Mouse (Mus musculus): Measurements from ENCODE around the gene Inpp4b. TPM values are rescaled to one million over a fixed set of nuclear protein-coding genes. Genes with fewer than 3 reads are reported as not detected.

Inpp4b gene
- total and polyA plus RNA-seq, 3 experiments, result 7.3 to 73.4 (median 68.9) TPM

- no peaks in the 10 kb centered on the region for H3K36me3 ChIP-seq (ENCODE audit: control insufficient read depth, insufficient read depth, low read length)
- intact Hi-C loops (cut with DNase I), result no loop called here
- no peak overlapping the region for H3K27ac ChIP-seq
- H3K27me3 ChIP-seq (ENCODE audit: control insufficient read depth, insufficient read depth, low read length), result no peaks in the 10 kb centered on the region
- WGBS, result 80% methylated on average over 2 of the region's 2 CpGs
- no peak for DNase-seq
- TF ChIP-seq POLR2A (IDR thresholded peaks at IDR 0.05; ENCODE audit: insufficient read depth, low read depth, low read length), result no peak
- no peak for TF ChIP-seq CTCF (IDR thresholded peaks at IDR 0.05)
- TF ChIP-seq EP300 (IDR thresholded peaks at IDR 0.05; ENCODE audit: insufficient read depth, low read depth, low read length), result no peak
- H3K79me2 ChIP-seq (replicated peaks; ENCODE audit: control insufficient read depth, insufficient read depth, low read length), result no peaks in the 10 kb centered on the region
- no peaks in the 10 kb centered on the region for H3K4me1 ChIP-seq (ENCODE audit: control insufficient read depth, insufficient read depth, low read length)
- H3K9ac ChIP-seq (ENCODE audit: low read depth, low read length), result no peak overlapping the region
- H3K4me3 ChIP-seq, result no peak overlapping the region
Observed at GRCm38 (mm10) chr8:81412707-81413106, 70.4 kb downstream of the Inpp4b start.

GRCm38 (mm10) chr8:81443957-81444356 lies 101.6 kb downstream of the Inpp4b start:
- no peak overlapping the region for H3K4me3 ChIP-seq
- H3K4me1 ChIP-seq (ENCODE audit: control insufficient read depth, insufficient read depth, low read length), result no peaks in the 10 kb centered on the region
- H3K27me3 ChIP-seq (ENCODE audit: control insufficient read depth, insufficient read depth, low read length), result no peaks in the 10 kb centered on the region
- TF ChIP-seq POLR2A (IDR thresholded peaks at IDR 0.05; ENCODE audit: insufficient read depth, low read depth, low read length) (no peak), CTCF (IDR thresholded peaks at IDR 0.05) (no peak), EP300 (IDR thresholded peaks at IDR 0.05; ENCODE audit: insufficient read depth, low read depth, low read length) (no peak)
- no peak overlapping the region for H3K27ac ChIP-seq
- intact Hi-C loops (cut with DNase I), result no loop called here
- no peaks in the 10 kb centered on the region for H3K36me3 ChIP-seq (ENCODE audit: control insufficient read depth, insufficient read depth, low read length)
- H3K79me2 ChIP-seq (replicated peaks; ENCODE audit: control insufficient read depth, insufficient read depth, low read length), result no peaks in the 10 kb centered on the region
- WGBS, result 87% methylated on average over 3 of the region's 3 CpGs
- no peak for DNase-seq
- no peak overlapping the region for H3K9ac ChIP-seq (ENCODE audit: low read depth, low read length)

GRCm38 (mm10) chr8:81449798-81450197 lies 107.4 kb downstream of the Inpp4b start:
- Histone ChIP-seq H3K79me2 (replicated peaks; ENCODE audit: control insufficient read depth, insufficient read depth, low read length) (no peaks in the 10 kb centered on the region), H3K27me3 (ENCODE audit: control insufficient read depth, insufficient read depth, low read length) (no peaks in the 10 kb centered on the region), H3K36me3 (ENCODE audit: control insufficient read depth, insufficient read depth, low read length) (no peaks in the 10 kb centered on the region), H3K27ac (no peak overlapping the region), H3K4me1 (ENCODE audit: control insufficient read depth, insufficient read depth, low read length) (no peaks in the 10 kb centered on the region; the same call in 1 of the 2 replicates), H3K4me3 (no peak overlapping the region), H3K9ac (ENCODE audit: low read depth, low read length) (no peak overlapping the region)
- no peak for DNase-seq
- intact Hi-C loops (cut with DNase I), result no loop called here
- no peak for TF ChIP-seq CTCF (IDR thresholded peaks at IDR 0.05)
- TF ChIP-seq POLR2A (IDR thresholded peaks at IDR 0.05; ENCODE audit: insufficient read depth, low read depth, low read length), result no peak
- TF ChIP-seq EP300 (IDR thresholded peaks at IDR 0.05; ENCODE audit: insufficient read depth, low read depth, low read length), result no peak
- WGBS, result 64% methylated on average over 2 of the region's 2 CpGs

GRCm38 (mm10) chr8:81452082-81452481 lies 109.7 kb downstream of the Inpp4b start:
- intact Hi-C loops (cut with DNase I), result no loop called here
- Histone ChIP-seq H3K4me1 (ENCODE audit: control insufficient read depth, insufficient read depth, low read length) (no peaks in the 10 kb centered on the region; the same call in 1 of the 2 replicates), H3K27me3 (ENCODE audit: control insufficient read depth, insufficient read depth, low read length) (no peaks in the 10 kb centered on the region), H3K27ac (no peak overlapping the region), H3K79me2 (replicated peaks; ENCODE audit: control insufficient read depth, insufficient read depth, low read length) (no peaks in the 10 kb centered on the region), H3K9ac (ENCODE audit: low read depth, low read length) (no peak overlapping the region), H3K36me3 (ENCODE audit: control insufficient read depth, insufficient read depth, low read length) (no peaks in the 10 kb centered on the region), H3K4me3 (no peak overlapping the region)
- TF ChIP-seq CTCF (IDR thresholded peaks at IDR 0.05) (no peak), EP300 (IDR thresholded peaks at IDR 0.05; ENCODE audit: insufficient read depth, low read depth, low read length) (no peak), POLR2A (IDR thresholded peaks at IDR 0.05; ENCODE audit: insufficient read depth, low read depth, low read length) (no peak)
- no peak for DNase-seq
- WGBS, result 36% methylated on average over 6 of the region's 6 CpGs

GRCm38 (mm10) chr8:81454830-81455229 lies 112.5 kb downstream of the Inpp4b start:
- Histone ChIP-seq H3K27ac (no peak overlapping the region), H3K79me2 (replicated peaks; ENCODE audit: control insufficient read depth, insufficient read depth, low read length) (no peaks in the 10 kb centered on the region), H3K9ac (ENCODE audit: low read depth, low read length) (no peak overlapping the region), H3K36me3 (ENCODE audit: control insufficient read depth, insufficient read depth, low read length) (no peaks in the 10 kb centered on the region), H3K27me3 (ENCODE audit: control insufficient read depth, insufficient read depth, low read length) (no peaks in the 10 kb centered on the region), H3K4me1 (ENCODE audit: control insufficient read depth, insufficient read depth, low read length) (no peaks in the 10 kb centered on the region; the same call in 1 of the 2 replicates), H3K4me3 (no peak overlapping the region)
- intact Hi-C loops (cut with DNase I), result no loop called here
- no peak for DNase-seq
- WGBS, result 45% methylated on average over 2 of the region's 2 CpGs
- no peak for TF ChIP-seq EP300 (IDR thresholded peaks at IDR 0.05; ENCODE audit: insufficient read depth, low read depth, low read length)
- TF ChIP-seq POLR2A (IDR thresholded peaks at IDR 0.05; ENCODE audit: insufficient read depth, low read depth, low read length), result no peak
- TF ChIP-seq CTCF (IDR thresholded peaks at IDR 0.05), result no peak

- Histone ChIP-seq H3K79me2 (replicated peaks; ENCODE audit: control insufficient read depth, insufficient read depth, low read length) (no peaks in the 10 kb centered on the region), H3K9ac (ENCODE audit: low read depth, low read length) (no peak overlapping the region), H3K4me1 (ENCODE audit: control insufficient read depth, insufficient read depth, low read length) (no peaks in the 10 kb centered on the region), H3K4me3 (no peak overlapping the region), H3K36me3 (ENCODE audit: control insufficient read depth, insufficient read depth, low read length) (no peaks in the 10 kb centered on the region), H3K27me3 (ENCODE audit: control insufficient read depth, insufficient read depth, low read length) (no peaks in the 10 kb centered on the region), H3K27ac (no peak overlapping the region)
- intact Hi-C loops (cut with DNase I), result no loop called here
- 80% methylated on average over 3 of the region's 3 CpGs for WGBS
- DNase-seq, result no peak
- TF ChIP-seq EP300 (IDR thresholded peaks at IDR 0.05; ENCODE audit: insufficient read depth, low read depth, low read length), result no peak
- TF ChIP-seq POLR2A (IDR thresholded peaks at IDR 0.05; ENCODE audit: insufficient read depth, low read depth, low read length), result no peak
- TF ChIP-seq CTCF (IDR thresholded peaks at IDR 0.05), result no peak
Observed at GRCm38 (mm10) chr8:81463762-81464161, 121.4 kb downstream of the Inpp4b start.
